Mouse (Mus musculus) layer of hippocampus, adult 18-20 months (tissue): ENCODE measurements around the gene Arhgap33. TPM values are rescaled to one million over a fixed set of nuclear protein-coding genes. Genes with fewer than 3 reads are reported as not detected.
"Not testable (repeated sequence)": the region's sequence is repeated elsewhere in the genome, so short reads cannot be mapped to it uniquely, and the experiment has no call there.

Experiments used
- DNase-seq, 2 experiments: peaks; one replicate each; pipeline ENCODE4 v3.0.0; 2022; ENCODE audit warnings: low spot score in 2 of 2
- microRNA-seq, 2 experiments: library from miRNA; unstranded; fragments of <30 nt; microRNA quantifications; one replicate each; pipeline ENCODE4 v1.2.0; 2021
- total RNA-seq, 2 experiments: library from RNA; stranded (reverse); gene quantifications; 2 replicates each; pipeline ENCODE4 v1.2.3; 2021

The Arhgap33 gene
- total RNA-seq, 2 experiments from 2014 or later: 97.4 to 108 TPM

DNA sequence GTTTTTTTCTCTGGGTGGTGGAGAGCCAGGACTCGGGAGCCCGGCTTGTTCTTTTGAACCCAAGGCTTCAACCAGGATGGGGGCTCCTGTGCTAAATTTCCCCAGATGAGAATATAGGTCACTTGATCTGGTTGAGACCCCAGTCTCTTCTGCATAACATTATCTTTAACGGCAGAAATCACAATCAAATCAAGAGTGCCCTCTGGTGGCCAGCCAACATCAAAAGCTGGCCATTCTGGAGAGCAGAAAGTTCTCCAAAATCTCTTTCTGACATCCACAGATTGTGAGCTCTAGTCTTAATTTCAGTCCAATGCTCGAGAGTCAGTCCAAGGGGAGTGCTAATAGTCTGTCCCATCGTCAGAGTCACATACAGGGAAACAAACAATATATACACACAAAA lies 33.7 kb downstream of the Arhgap33 start:
- not testable (repeated sequence) for DNase-seq

DNA sequence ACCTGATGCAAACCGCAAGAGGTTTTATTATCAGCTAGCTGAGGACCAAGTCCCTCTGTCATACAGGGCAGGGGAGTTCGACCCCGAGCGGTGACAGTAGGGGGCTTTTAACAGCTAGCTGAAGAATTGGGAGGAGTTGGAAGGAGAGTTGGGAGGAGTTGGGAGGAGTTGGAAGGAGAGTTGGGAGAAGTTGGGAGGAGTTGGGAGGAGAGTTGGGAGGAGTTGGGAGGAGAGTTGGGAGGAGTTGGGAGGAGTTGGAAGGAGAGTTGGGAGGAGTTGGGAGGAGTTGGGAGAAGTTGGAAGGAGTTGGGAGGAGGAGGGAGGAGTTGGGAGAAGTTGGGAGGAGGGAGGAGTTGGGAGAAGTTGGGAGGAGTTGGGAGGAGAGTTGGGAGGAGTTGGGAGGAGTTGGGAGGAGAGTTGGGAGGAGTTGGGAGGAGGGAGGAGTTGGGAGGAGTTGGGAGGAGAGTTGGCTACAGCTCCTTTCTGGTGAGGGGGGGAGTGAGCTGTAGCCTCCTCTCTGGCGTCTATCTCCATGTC lies 39.3 kb downstream of the Arhgap33 start:
- not testable (repeated sequence) for DNase-seq

DNA sequence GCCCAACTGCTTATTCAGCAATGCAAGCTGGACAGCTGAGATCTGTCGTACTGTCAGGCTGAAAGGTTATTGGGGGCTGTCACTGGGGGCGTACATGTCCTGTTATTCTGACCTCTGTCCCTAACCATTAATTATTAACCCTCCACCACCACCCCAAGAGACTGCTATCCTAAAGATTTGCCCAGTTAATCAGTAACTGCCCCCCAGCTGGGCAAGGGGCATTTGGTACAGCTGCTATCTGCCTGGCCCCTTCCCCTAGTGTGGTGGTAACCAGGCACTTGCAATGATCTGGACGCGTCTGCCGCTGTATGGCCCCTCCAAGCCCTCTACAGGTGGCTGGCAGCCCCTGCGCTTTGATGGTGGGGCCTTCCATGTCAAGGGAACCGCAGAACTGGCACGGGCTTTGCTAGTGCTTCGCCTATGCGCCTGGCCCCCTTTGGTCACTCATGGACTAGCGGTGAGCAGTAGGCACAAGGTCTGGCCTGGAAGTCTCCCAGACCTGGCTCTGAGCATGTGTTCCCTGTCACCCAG lies 41.4 kb downstream of the Arhgap33 start, which contains the start of gene Prodh2:
Gene Prodh2 (plus strand): TSS at position 222 of the 531 bp plus-strand sequence.
- no peak for DNase-seq

DNA sequence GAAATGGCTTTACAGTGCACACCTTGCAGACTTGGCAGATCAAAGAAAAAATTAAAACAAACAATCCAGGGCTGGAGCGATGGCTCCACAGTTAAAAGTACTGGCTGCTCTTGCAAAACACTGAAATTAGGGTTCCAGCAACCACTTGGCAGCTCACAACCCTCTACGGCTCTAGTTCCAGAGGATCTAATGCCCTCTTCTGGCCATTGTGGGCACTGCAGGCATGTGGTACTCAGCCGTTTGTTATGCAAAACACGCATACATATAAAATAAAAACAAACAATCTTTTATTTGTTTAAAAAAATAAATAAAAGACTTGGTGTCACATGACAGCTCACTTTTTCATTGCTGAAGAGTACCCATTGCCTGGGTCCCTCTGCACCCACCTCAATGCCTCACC lies 42.1 kb downstream of the Arhgap33 start:
- DNase-seq: peak; percentile 37 to 88

DNA sequence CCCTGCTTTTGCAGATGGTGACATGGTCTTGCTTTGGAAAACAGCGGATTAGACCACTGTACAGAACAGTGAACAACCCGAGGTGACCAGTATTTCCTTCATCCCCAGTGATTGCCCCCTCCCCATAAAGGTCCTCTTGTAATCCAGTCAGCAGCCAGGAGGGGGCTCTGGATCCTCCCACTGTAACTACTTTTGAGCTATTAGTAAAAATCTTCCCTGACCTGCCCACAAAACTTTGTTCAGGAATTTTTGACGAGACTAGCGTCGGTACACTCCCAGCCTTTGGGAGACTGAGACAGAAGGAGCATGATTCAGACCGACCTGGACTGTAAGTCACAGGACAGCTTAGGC lies 43.9 kb downstream of the Arhgap33 start:
- DNase-seq: no peak

DNA sequence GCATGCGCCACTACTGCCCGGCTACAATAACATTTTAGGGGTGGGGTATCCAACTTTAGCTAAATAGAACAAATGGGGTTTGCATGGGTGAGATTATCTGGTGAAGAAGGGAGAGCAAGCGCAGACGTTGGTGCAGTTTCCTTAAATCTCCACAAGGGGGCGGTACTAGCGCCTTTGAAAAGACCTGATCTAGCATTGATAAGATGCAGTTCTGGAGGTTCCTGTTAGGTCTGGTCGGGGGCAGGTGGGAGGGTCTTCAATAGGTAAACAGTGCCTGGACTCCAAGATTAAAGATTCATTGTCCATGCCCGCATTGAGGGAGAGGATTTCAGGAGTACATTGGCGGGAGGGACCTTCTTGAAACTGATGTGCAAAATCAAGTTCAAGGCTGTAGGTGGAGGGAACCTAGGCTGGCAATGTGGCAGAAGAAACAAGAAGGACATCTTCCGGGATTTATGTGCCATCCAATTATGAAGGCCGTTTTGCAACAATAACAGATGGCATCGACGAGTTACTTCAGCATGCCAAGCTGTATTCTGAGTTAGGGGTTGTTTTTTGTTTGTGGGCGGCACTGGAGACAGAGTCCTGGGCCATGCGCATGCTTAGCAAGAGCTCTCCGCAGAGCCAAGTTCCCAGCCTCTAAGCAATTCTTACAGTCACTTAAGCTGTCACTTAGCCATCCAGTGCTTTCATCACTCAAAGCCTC lies 44.5 kb downstream of the Arhgap33 start:
- peak; percentile 44 to 75 for DNase-seq

DNA sequence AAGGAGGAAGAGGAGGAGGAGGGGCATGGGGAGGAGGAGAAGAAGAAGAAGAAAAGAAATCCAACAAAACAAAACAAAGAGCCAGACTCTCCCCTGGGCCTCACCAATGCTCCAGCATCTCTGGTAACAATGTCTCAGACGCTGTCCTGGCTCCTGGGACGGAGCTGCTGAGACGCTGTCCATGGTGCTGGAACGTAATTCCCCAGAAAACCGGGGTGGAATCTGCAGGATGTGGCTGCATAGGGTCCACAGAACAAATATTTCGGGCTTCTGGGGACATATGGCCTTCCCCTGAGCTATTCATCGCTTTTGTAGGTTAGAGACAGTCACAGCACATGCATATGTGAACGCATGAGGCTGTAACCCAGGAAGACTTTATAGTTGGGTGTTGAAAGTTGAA lies 50.6 kb downstream of the Arhgap33 start:
- DNase-seq: no peak

DNA sequence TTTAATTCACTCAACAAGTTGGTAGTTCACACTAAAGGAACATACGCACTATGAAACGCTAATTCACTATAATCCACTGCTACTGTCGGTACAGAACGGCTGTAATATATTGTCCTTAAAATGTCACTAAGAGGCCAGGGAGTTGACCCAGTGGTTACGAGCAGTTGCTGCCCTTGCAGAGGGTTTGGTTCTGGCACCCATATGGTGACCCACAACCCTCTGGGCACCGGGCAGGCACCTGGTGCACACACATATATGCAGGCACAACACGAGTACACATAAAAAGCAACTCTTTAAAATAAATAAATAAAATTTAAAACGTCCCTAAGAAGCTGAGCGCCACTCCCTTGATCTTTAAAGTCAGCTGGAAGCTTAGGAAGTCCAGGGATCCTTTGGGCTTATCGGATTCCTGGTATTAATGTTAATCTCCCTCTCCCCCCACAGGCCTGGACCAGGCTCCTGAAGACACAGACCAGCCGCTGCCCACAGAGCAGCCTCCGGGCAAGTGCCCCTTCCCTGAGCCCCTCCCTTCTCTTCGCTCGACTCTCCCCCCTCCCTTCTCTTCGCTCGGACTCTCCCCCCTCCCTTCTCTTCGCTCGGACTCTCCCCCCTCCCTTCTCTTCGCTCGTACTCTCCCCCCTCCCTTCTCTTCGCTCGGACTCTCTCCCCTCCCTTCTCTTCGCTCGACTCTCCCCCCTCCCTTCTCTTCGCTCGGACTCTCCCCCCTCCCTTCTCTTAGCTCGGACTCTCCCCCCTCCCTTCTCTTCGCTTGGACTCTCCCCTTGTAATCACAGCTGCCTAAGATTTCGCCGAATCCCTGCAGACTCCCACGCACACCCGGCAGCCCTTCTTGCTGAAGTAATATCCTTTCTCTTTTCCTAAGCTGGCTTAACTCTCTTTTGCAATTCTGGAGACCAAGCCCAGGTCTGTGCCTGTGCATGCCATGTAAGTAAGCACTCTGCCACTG lies 57.2 kb downstream of the Arhgap33 start:
- DNase-seq: peak; percentile 36 to 50

DNA sequence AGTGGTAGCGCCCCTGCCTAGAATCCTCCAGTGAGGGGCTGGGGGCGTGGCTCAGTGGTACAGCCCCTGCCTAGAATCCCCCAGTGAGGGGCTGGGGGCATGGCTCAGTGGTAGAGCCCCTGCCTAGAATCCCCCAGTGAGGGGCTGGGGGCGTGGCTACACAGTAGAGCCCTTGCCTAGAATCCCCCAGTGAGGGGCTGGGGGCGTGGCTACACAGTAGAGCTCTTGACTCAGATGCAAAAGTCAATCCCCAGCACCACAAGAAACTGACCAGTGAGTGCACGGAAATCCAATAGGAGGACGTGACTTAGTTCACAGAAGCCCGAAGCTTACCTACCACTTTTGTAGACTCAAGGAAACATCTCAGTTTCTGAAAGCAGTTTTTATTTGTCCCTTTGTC lies 58.7 kb downstream of the Arhgap33 start:
- DNase-seq: not testable (repeated sequence)

DNA sequence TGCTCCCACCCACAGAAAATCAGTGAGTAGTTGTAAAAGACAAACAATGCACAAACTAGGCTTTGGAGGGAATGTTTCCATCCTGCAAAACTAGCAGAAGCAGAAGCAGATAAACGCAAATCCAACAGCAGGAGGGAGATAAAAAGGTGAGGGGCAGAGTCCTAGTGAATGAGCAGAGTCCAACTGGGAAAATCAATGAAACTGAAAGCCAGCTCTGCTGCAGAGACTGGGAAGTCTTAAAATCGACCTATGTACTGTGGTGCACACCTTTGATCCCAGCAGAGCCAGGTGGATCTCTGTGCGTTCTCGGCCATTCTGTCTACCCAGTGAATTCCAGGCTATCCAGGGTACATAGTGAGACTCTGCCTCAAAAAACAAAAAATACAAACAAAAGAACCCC lies 59.9 kb downstream of the Arhgap33 start:
- DNase-seq: no peak

DNA sequence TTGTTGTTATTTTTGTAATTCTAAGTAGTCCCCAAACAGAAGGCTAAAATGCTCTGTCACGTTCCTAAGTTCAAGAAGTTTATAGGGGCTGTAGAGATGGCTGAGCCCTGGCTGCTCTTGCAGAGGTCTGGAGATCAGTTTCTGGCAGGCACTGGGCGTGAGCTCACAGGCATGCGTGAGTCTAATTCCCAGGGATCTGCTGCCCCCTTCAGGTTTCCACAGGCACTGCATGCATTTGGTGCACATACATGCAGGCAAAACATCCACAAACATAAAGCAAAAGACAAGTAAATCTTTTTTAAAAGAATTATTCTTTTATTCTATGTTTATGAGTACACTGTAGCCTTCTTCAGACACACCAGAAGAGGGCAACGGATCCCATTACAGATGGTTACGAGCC lies 62.4 kb downstream of the Arhgap33 start:
- DNase-seq: peak in 1 of 2 experiments; percentile 51

Small RNAs within 50 kb of the gene (microRNA-seq; reads per million reads assigned to microRNA genes)
- 0 reads per million in 2 experiments for gene Gm38670

Other genes starting within 250 kb of the Arhgap33 start
- gene Clip3, start 243.3 kb downstream of the Arhgap33 start, total RNA-seq: 100 to 1,000 TPM; 461 to 466 TPM
- gene Alkbh6, start 226.3 kb downstream of the Arhgap33 start, total RNA-seq: 10 to 100 TPM; 55.2 to 63.0 TPM
- 10 to 100 TPM; 10.5 to 10.9 TPM for gene Syne4, start 220.3 kb downstream of the Arhgap33 start, total RNA-seq
- under 1 TPM; 0.30 to 0.43 TPM for gene E130208F15Rik, start 213.3 kb downstream of the Arhgap33 start, total RNA-seq
- 1 to 10 TPM; 6.3 to 6.6 TPM for gene Sdhaf1, start 211.2 kb downstream of the Arhgap33 start, total RNA-seq
- gene Lrfn3, start 172.3 kb downstream of the Arhgap33 start, total RNA-seq: 10 to 100 TPM; 29.9 to 32.6 TPM
- 10 to 100 TPM; 29.7 to 34.3 TPM for gene Tyrobp, start 121.3 kb downstream of the Arhgap33 start, total RNA-seq
- under 1 TPM in 1 of 2 experiments, not detected in 1; 0.99 TPM for gene Hcst, start 115.2 kb downstream of the Arhgap33 start, total RNA-seq
- gene Nfkbid, start 113.3 kb downstream of the Arhgap33 start, total RNA-seq: 1 to 10 TPM; 3.0 to 4.2 TPM
- 1,000 to 10,000 TPM; 1,425 to 1,440 TPM for gene Aplp1, start 89.5 kb downstream of the Arhgap33 start, total RNA-seq
- gene Kirrel2, start 77.4 kb downstream of the Arhgap33 start, total RNA-seq: 10 to 100 TPM; 11.9 to 17.4 TPM
- gene Nphs1, start 76.7 kb downstream of the Arhgap33 start, total RNA-seq: 1 to 10 TPM in 1 of 2 experiments, under 1 TPM in 1; 0.96 to 1.8 TPM
- not detected for gene Prodh2, start 41.4 kb downstream of the Arhgap33 start, total RNA-seq
- gene Hspb6, start 17.1 kb upstream of the Arhgap33 start, total RNA-seq: 1 to 10 TPM; 2.6 to 2.9 TPM
- gene Proser3, start 17.2 kb upstream of the Arhgap33 start, total RNA-seq: 1 to 10 TPM; 4.4 to 5.2 TPM
- 10 to 100 TPM; 40.8 to 43.2 TPM for gene Lin37, start 24.8 kb upstream of the Arhgap33 start, total RNA-seq
- 10 to 100 TPM; 74.6 to 75.2 TPM for gene U2af1l4, start 28.2 kb upstream of the Arhgap33 start, total RNA-seq
- 1 to 10 TPM; 9.1 to 9.2 TPM for gene Gm49396, start 28.3 kb upstream of the Arhgap33 start, total RNA-seq
- gene Psenen, start 28.6 kb upstream of the Arhgap33 start, total RNA-seq: 10 to 100 TPM; 89.3 to 91.7 TPM
- 1 to 10 TPM; 4.9 to 6.4 TPM for gene Igflr1, start 30.4 kb upstream of the Arhgap33 start, total RNA-seq
- gene Kmt2b, start 53.7 kb upstream of the Arhgap33 start, total RNA-seq: 10 to 100 TPM; 45.3 to 47.8 TPM
- not detected for gene Zbtb32, start 63.8 kb upstream of the Arhgap33 start, total RNA-seq
- under 1 TPM; 0.38 to 0.45 TPM for gene Upk1a, start 77.8 kb upstream of the Arhgap33 start, total RNA-seq
- 100 to 1,000 TPM; 599 to 606 TPM for gene Cox6b1, start 91.1 kb upstream of the Arhgap33 start, total RNA-seq
- gene Etv2, start 100.8 kb upstream of the Arhgap33 start, total RNA-seq: not detected
- gene Rbm42, start 115.3 kb upstream of the Arhgap33 start, total RNA-seq: 10 to 100 TPM; 79.0 to 82.6 TPM
- gene Haus5, start 129.9 kb upstream of the Arhgap33 start, total RNA-seq: 1 to 10 TPM; 4.6 to 5.4 TPM
- gene Pmis2, start 136.5 kb upstream of the Arhgap33 start, total RNA-seq: not detected
- not detected for gene 2200002J24Rik, start 163.9 kb upstream of the Arhgap33 start, total RNA-seq
- gene Atp4a, start 177.1 kb upstream of the Arhgap33 start, total RNA-seq: under 1 TPM; 0.22 to 0.36 TPM
- 100 to 1,000 TPM; 109 TPM for gene Tmem147, start 194.5 kb upstream of the Arhgap33 start, total RNA-seq
- not detected for gene Gapdhs, start 208.6 kb upstream of the Arhgap33 start, total RNA-seq
- gene Sbsn, start 216.4 kb upstream of the Arhgap33 start, total RNA-seq: 10 to 100 TPM in 1 of 2 experiments, 1 to 10 TPM in 1; 6.9 to 10.1 TPM
- gene Dmkn, start 228.7 kb upstream of the Arhgap33 start, total RNA-seq: 1 to 10 TPM; 1.1 to 1.8 TPM